Mouse (Mus musculus) heart, adult 2 months (tissue): ENCODE measurements around the gene Nrf1. TPM values are rescaled to one million over a fixed set of nuclear protein-coding genes. Genes with fewer than 3 reads are reported as not detected.

Experiments used
- DNase-seq, 2 experiments: peaks; one replicate each; pipeline ENCODE4 v3.0.0; 2021
- H3K27ac ChIP-seq: fragments of 200-600 bp; 2 replicates; pipeline ENCODE4 v1.8.1; 2022
- H3K27me3 ChIP-seq: fragments of 200-500 bp; 2 replicates; pipeline ENCODE4 v1.6.1; 2012; ENCODE audit warnings: mild to moderate bottlenecking, low read length, inconsistent platforms, mixed read lengths; ENCODE audit not compliant: control insufficient read depth, insufficient read depth
- H3K36me3 ChIP-seq: fragments of 200-500 bp; 2 replicates; pipeline ENCODE4 v1.6.1; 2012; ENCODE audit warnings: low read length, inconsistent platforms; ENCODE audit not compliant: control insufficient read depth, insufficient read depth
- H3K4me1 ChIP-seq: fragments of 200-500 bp; 2 replicates; pipeline ENCODE4 v1.6.1; 2011; ENCODE audit warnings: low read length; ENCODE audit not compliant: control insufficient read depth, insufficient read depth
- H3K4me3 ChIP-seq: fragments of 200-600 bp; 2 replicates; pipeline ENCODE4 v1.8.1; 2022
- H3K79me2 ChIP-seq: fragments of 200-500 bp; replicated peaks from 2 replicates; pipeline ENCODE4 v1.6.1; 2012; ENCODE audit warnings: mild to moderate bottlenecking, inconsistent platforms, low read length, moderate library complexity, mixed read lengths; ENCODE audit not compliant: control insufficient read depth, insufficient read depth
- H3K9ac ChIP-seq: fragments of 200-500 bp; 2 replicates; pipeline ENCODE4 v1.6.1; 2012; ENCODE audit warnings: low read depth, mild to moderate bottlenecking, control low read depth, inconsistent platforms, low read length, mixed read lengths
- CTCF ChIP-seq: fragments of 200-600 bp; IDR thresholded peaks from 2 replicates; pipeline ENCODE4 v1.8.1; 2022; ENCODE audit warnings: antibody characterized with exemption, mild to moderate bottlenecking, moderate library complexity
- EP300 ChIP-seq: fragments of 200-500 bp; IDR thresholded peaks from 2 replicates; pipeline ENCODE4 v1.6.1; 2011; ENCODE audit warnings: low read depth, low read length, control low read depth; ENCODE audit not compliant: insufficient read depth
- POLR2A ChIP-seq: fragments of 200-500 bp; IDR thresholded peaks from 2 replicates; pipeline ENCODE4 v1.6.1; 2011; ENCODE audit warnings: mild to moderate bottlenecking, low read depth, low read length, control low read depth; ENCODE audit not compliant: insufficient read depth
- WGBS: fragments of 180-500 bp; shearing (Covaris S2); methylation state at CpG from one replicate; pipeline ENCODE4 v1.1.7; 2018; 5-methylcytosine and 5-hydroxymethylcytosine counted together
- intact Hi-C: fragments of 180-260 bp; cut with DNase I; formaldehyde crosslinking; loops from one replicate; pipeline ENCODE4 v1.15.1; 2025
- polyA plus RNA-seq: library from polyadenylated mRNA; depleted of rRNA; stranded (reverse); fragments of >200 nt; gene quantifications from 2 replicates; pipeline ENCODE4 v1.2.3, GENCODE M21; 2012
- total RNA-seq, 2 experiments: library from RNA; stranded (reverse); gene quantifications; 2 replicates each; pipeline ENCODE4 v1.2.3; 2021

The Nrf1 gene
- total and polyA plus RNA-seq, 3 experiments, result 12.7 to 13.9 (median 12.8) TPM

DNA sequence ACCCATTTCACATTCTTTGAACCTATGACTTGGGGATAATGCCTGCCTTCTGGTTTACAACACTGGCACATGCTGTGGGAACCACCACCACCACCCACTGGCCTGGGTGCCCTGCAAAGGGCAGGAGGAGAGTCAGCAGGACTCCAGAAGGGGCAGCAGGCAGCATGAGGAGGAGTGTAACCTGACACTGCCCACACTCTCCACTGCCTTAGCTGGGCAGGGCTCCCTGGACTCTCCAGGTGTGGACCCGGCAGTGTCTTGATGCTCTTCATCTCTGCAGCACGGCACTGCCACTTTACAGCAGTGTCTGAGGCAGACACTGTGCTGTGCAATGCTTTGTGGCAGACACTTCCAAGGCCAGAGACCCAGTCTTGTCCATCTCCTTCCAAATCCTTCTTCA is 34.3 kb upstream of the Nrf1 start:
- no peaks in the 10 kb centered on the region for H3K79me2 ChIP-seq
- H3K27ac ChIP-seq, result no peak overlapping the region
- no peak overlapping the region for H3K9ac ChIP-seq
- no peak overlapping the region for H3K4me3 ChIP-seq
- 65% methylated on average over 2 of the region's 2 CpGs for WGBS
- intact Hi-C loops, result no loop called here
- DNase-seq, result no peak
- TF ChIP-seq CTCF, result no peak
- no peak for TF ChIP-seq EP300
- TF ChIP-seq POLR2A, result no peak
- no peaks in the 10 kb centered on the region for H3K4me1 ChIP-seq
- H3K27me3 ChIP-seq, result no peaks in the 10 kb centered on the region
- H3K36me3 ChIP-seq, result no peaks in the 10 kb centered on the region

DNA sequence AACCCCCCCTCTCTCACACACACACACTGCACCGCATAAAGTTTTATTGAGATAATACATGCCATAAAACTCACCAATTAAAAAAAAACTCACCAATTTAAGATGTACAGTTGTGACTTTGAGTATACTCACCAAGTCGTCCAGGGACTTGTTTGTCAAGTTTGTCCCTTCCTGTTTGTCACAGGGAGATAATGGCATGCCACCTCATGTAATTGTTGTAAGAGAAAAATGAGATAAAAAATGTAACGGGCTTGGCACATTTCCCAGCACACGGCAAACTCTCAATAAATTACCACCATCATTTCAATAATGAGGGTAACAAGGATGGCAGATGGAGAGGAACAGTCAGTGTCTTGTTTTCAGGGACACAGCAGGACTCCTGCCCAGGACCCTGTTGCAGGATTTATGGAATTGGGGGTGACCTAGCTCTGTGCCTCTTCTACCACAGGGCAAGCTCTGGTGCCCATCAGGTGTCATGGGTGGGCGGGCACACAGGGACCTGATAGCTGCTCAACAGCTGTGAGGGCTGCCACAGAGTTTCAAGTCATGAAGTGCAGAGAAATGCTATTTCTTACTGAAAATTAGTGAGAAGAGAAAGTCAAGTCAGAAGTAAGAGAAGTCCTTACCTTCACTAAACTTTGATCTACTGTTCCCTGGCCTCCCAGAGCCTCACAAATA is 33.5 kb upstream of the Nrf1 start:
- Histone ChIP-seq H3K9ac (no peak overlapping the region), H3K27me3 (no peaks in the 10 kb centered on the region), H3K36me3 (no peaks in the 10 kb centered on the region), H3K4me1 (no peaks in the 10 kb centered on the region), H3K79me2 (no peaks in the 10 kb centered on the region), H3K27ac (no peak overlapping the region), H3K4me3 (no peak overlapping the region)
- intact Hi-C loops, result no loop called here
- DNase-seq, result no peak
- TF ChIP-seq EP300 (no peak), POLR2A (no peak), CTCF (no peak)
- 57% methylated on average over 5 of the region's 5 CpGs for WGBS

DNA sequence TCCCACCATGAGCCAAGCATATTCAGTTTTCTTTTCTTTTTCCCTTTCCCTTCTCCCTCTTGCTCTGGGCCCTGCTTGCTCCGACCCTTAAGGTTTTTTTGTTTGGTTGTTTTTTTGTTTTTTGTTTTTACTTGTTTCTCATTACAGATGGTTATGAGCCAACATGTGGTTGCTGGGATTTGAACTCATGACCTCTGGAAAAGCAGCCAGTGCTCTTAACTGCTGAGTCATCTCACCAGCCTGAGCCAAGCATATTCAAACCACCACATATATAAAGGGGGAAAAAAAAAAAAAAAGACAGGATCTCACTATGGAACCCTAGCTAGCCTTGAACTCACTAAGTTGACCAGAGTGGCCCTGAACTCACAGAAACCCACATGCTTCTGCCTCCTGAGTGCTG is 26.5 kb upstream of the Nrf1 start:
- intact Hi-C loops, result no loop called here
- H3K36me3 ChIP-seq, result no peaks in the 10 kb centered on the region
- no peaks in the 10 kb centered on the region for H3K27me3 ChIP-seq
- no peak overlapping the region for H3K9ac ChIP-seq
- 96% methylated on average over 1 of the region's 1 CpGs for WGBS
- TF ChIP-seq EP300 (no peak), POLR2A (no peak), CTCF (no peak)
- H3K4me3 ChIP-seq, result no peak overlapping the region
- no peaks in the 10 kb centered on the region for H3K79me2 ChIP-seq
- no peak overlapping the region for H3K27ac ChIP-seq
- H3K4me1 ChIP-seq, result no peaks in the 10 kb centered on the region
- DNase-seq, result no peak

DNA sequence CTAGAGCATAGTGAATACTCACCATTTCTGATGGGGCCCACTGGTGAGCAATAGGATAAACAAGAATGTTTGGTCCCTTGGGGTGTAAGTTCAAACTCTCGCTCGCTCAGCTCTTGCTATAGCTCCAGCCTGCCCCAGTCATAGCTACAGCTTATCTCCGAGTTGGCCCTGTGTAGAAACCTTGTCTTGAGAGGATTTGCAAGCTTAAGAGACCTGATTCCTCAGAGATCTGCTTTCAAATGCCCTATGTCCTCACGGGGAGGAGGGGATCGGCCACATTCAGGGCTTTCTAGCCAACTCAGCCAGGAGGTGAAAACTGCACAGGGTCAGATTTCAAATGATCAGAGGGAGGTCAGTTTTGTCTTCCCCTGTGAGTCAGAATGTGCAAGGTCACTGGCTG is 26.1 kb upstream of the Nrf1 start:
- Histone ChIP-seq H3K4me1 (no peaks in the 10 kb centered on the region), H3K27ac (no peak overlapping the region), H3K36me3 (no peaks in the 10 kb centered on the region), H3K4me3 (no peak overlapping the region), H3K27me3 (no peaks in the 10 kb centered on the region), H3K79me2 (no peaks in the 10 kb centered on the region), H3K9ac (no peak overlapping the region)
- no peak for DNase-seq
- WGBS, result 71% methylated on average over 5 of the region's 5 CpGs
- no peak for TF ChIP-seq POLR2A
- no peak for TF ChIP-seq EP300
- TF ChIP-seq CTCF, result no peak
- intact Hi-C loops, result no loop called here

DNA sequence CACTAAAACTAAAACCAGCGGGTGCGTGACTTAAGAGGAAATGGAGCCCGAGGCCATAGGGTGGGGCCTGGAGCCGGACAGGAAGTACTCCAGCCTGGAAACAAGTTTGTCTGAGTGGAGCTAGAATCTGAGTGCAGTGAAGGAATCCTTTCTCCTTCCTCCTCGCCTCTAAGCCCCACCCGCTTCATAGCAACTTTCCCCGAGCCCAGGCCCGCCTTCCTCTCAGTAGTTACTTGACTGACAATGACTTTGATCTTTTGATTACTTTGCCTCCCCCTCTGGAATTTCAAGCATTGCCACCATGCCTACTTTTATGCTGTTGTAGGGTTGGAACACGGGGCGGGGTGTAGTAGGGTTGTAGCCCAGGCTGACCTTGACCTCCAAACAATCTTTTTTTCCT is 21.0 kb upstream of the Nrf1 start:
- Histone ChIP-seq H3K4me1 (peaks cover 2% of the 10 kb centered on the region), H3K27me3 (no peaks in the 10 kb centered on the region), H3K79me2 (no peaks in the 10 kb centered on the region), H3K4me3 (no peak overlapping the region), H3K36me3 (no peaks in the 10 kb centered on the region), H3K27ac (no peak overlapping the region), H3K9ac (no peak overlapping the region)
- 40% methylated on average over 10 of the region's 10 CpGs for WGBS
- peak; percentile 24 to 41 for DNase-seq
- 0 out of 2 replicates have a peak, but pooled peaks have one; percentile 23 for TF ChIP-seq POLR2A
- no peak for TF ChIP-seq CTCF
- intact Hi-C loops, result no loop called here

DNA sequence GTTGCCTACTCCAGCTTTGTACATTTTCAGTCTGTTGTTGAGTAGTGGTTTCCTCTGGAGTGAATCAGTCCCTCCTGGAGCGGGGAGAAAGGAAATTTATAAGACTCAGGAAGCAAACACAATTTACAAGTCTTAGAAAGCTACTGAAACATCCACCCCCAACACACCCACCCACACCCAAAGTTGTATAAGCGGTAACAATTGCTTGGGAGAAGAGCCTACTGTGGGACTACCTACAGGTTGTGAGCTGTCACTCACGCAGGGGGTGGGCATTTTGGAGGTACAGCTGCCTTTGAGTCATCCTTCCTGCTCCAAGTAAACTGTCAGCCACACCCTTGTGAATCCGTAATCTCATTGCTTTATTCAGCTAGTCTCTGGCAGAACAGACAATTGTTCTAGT is 19.4 kb upstream of the Nrf1 start:
- H3K27ac ChIP-seq, result no peak overlapping the region
- no peaks in the 10 kb centered on the region for H3K79me2 ChIP-seq
- no peak for DNase-seq
- H3K27me3 ChIP-seq, result no peaks in the 10 kb centered on the region
- H3K36me3 ChIP-seq, result no peaks in the 10 kb centered on the region
- TF ChIP-seq CTCF, result no peak
- no peak for TF ChIP-seq POLR2A
- no peak for TF ChIP-seq EP300
- 83% methylated on average over 4 of the region's 4 CpGs for WGBS
- intact Hi-C loops, result no loop called here
- no peak overlapping the region for H3K4me3 ChIP-seq
- H3K4me1 ChIP-seq, result peaks cover 2% of the 10 kb centered on the region
- no peak overlapping the region for H3K9ac ChIP-seq
